Comparison of ENCODE assay signal across 29 mouse cellular contexts in genomic region chr9:74126222-74126621, GRCm38 (mm10). TPM values are rescaled to one million over a fixed set of nuclear protein-coding genes. Genes with fewer than 3 reads are reported as not detected.
DNase-seq lines count a peak whose midpoint lies in the region; ATAC-seq and TF ChIP-seq lines count a peak whose summit lies in the region.
"Had no signal": no experiment of that assay in that cellular context is flagged by ENCODE, and none has a peak within 500 bp of the region (broad histone marks: within the 10 kb centered on the region; RNA-seq: fewer than 3 reads in every experiment).

No protein-coding gene starts in this region.

- TF ChIP-seq EP300 in CH12.LX (IDR thresholded peaks at IDR 0.05; ENCODE audit: low read length) = peak; percentile 59

- no peaks in the 10 kb centered on the region for H3K79me2 ChIP-seq in CH12.LX (replicated peaks; ENCODE audit: control insufficient read depth, extremely low read depth, insufficient read depth, poor library complexity, severe bottlenecking)

- no peak overlapping the region for H3K4me3 ChIP-seq in CH12.LX (replicated peaks in 1 of 3; ENCODE audit: low read depth in 2 of 3, low read length in 2 of 3, poor library complexity in 1 of 3)
- no peak overlapping the region for H3K4me3 ChIP-seq in gastrocnemius, adult 2 months
- H3K4me3 ChIP-seq: embryonic facial prominence, embryonic 13.5 days; embryonic facial prominence, embryonic 15.5 days; erythroblast, embryonic 14.5 days; forebrain, embryonic 10.5 days; forebrain, embryonic 12.5 days had no signal

- no peak overlapping the region for H3K4me2 ChIP-seq in CH12.LX (ENCODE audit: insufficient read depth, low read depth, poor library complexity, severe bottlenecking)
- H3K4me2 ChIP-seq: embryonic facial prominence, embryonic 13.5 days; embryonic facial prominence, embryonic 15.5 days; forebrain, embryonic 12.5 days had no signal

- intact Hi-C loops in gastrocnemius, adult 2 months (cut with DNase I) = no loop called here

- TF ChIP-seq CTCF in CH12.LX (conservative IDR thresholded peaks at IDR 0.05 in 1 of 2, IDR thresholded peaks at IDR 0.05 in 1 of 2; ENCODE audit: low read depth in 2 of 2, low read length in 2 of 2) = no peak
- TF ChIP-seq CTCF in gastrocnemius, adult 2 months (IDR thresholded peaks at IDR 0.05) = no peak

- no peak for TF ChIP-seq RAD21 in CH12.LX (IDR thresholded peaks at IDR 0.05; ENCODE audit: low read depth, low read length)

- H3K9ac ChIP-seq in CH12.LX (ENCODE audit: insufficient read depth, low read depth) = no peak overlapping the region
- H3K9ac ChIP-seq: embryonic facial prominence, embryonic 13.5 days; embryonic facial prominence, embryonic 15.5 days; forebrain, embryonic 12.5 days had no signal

- in situ Hi-C loops in CH12.LX (cut with MboI; ENCODE audit: low pct_ligation_motif_present, low pct_unique_long_range_greater_than_20kb, low sequenced_read_pairs) = no loop called here

- H3K27me3 ChIP-seq in CH12.LX (replicated peaks) = no peaks in the 10 kb centered on the region
- H3K27me3 ChIP-seq: embryonic facial prominence, embryonic 13.5 days; embryonic facial prominence, embryonic 15.5 days; forebrain, embryonic 12.5 days; Patski had no signal

- no peaks in the 10 kb centered on the region for H3K36me3 ChIP-seq in CH12.LX (replicated peaks in 1 of 2; ENCODE audit: control insufficient read depth in 1 of 2, insufficient read depth in 1 of 2, low read length in 1 of 2)
- H3K36me3 ChIP-seq: embryonic facial prominence, embryonic 13.5 days; embryonic facial prominence, embryonic 15.5 days; forebrain, embryonic 10.5 days; forebrain, embryonic 12.5 days; G1E had no signal

- DNase-seq in CH12.LX (ENCODE audit: extremely low read depth) = peak; percentile 22
- DNase-seq in heart, postnatal 4 days = no peak
- no peak for DNase-seq in gastrocnemius, adult 2 months
- DNase-seq in lung, adult 18-20 months = no peak
- DNase-seq: adrenal gland, adult 2 months; adrenal gland, postnatal 10 days; adrenal gland, postnatal 25 days; B cell, adult 2 months; cerebellum, adult 11 months; cerebellum, adult 18-20 months; cerebellum, adult 8-10 months; cerebellum, adult 9-11 months; cerebellum, postnatal 14 days; cerebellum, postnatal 36 days; embryo, embryonic 11 days had no signal

- peaks cover 2 to 13% of the 10 kb centered on the region in 2 experiments; a peak in 2 of 4 replicates for H3K4me1 ChIP-seq in CH12.LX (ENCODE audit: control insufficient read depth in 1 of 2, insufficient read depth in 2 of 2)
- H3K4me1 ChIP-seq: embryonic facial prominence, embryonic 13.5 days; embryonic facial prominence, embryonic 15.5 days; forebrain, embryonic 12.5 days had no signal

- no peaks in the 10 kb centered on the region for H3K9me3 ChIP-seq in CH12.LX (replicated peaks; ENCODE audit: low read length)
- H3K9me3 ChIP-seq: embryonic facial prominence, embryonic 13.5 days; embryonic facial prominence, embryonic 15.5 days; forebrain, embryonic 10.5 days; forebrain, embryonic 12.5 days; G1E had no signal

- no peak for TF ChIP-seq POLR2A in CH12.LX (IDR thresholded peaks at IDR 0.05; ENCODE audit: low read depth, low read length)

- dilution Hi-C loops in CH12.LX (cut with MboI; ENCODE audit: extremely low pct_ligation_motif_present, extremely low pct_unique_long_range_greater_than_20kb, low sequenced_read_pairs) = no loop called here

- peak; percentile 42; the same call in 1 of the 2 replicates for ATAC-seq in common myeloid progenitor, adult 5-6 weeks (replicated peaks; ENCODE audit: low read depth, poor library complexity, severe bottlenecking)
- peak; percentile 57; the same call in 1 of the 2 replicates for ATAC-seq in megakaryocyte, adult 5-6 weeks (ENCODE audit: poor library complexity, severe bottlenecking)
- ATAC-seq: activated CD4-positive, CD25-positive, alpha-beta regulatory T cell, adult 4 months; CD4-positive, CD25-positive, alpha-beta regulatory T cell, adult 4 months; forebrain, embryonic 14.5 days; forebrain, embryonic 16.5 days; Patski had no signal

- H3K27ac ChIP-seq in CH12.LX (ENCODE audit: insufficient read depth, low read depth) = no peak overlapping the region
- H3K27ac ChIP-seq in gastrocnemius, adult 2 months = no peak overlapping the region
- H3K27ac ChIP-seq: embryonic facial prominence, embryonic 13.5 days; embryonic facial prominence, embryonic 15.5 days; forebrain, embryonic 10.5 days; forebrain, embryonic 12.5 days had no signal

TF ChIP-seq in CH12.LX, 34 proteins besides CTCF, POLR2A, EP300 and RAD21:
- no peak for TF ChIP-seq NRF1 (IDR thresholded peaks at IDR 0.05; ENCODE audit: low read depth, low read length)
- no peak for TF ChIP-seq NELFE (IDR thresholded peaks at IDR 0.05; ENCODE audit: low read depth, low read length)
- TF ChIP-seq MAX (IDR thresholded peaks at IDR 0.05; ENCODE audit: low read length) = no peak
- no peak for TF ChIP-seq HCFC1 (IDR thresholded peaks at IDR 0.05; ENCODE audit: low read depth, low read length)
- TF ChIP-seq TBP (conservative IDR thresholded peaks at IDR 0.05; ENCODE audit: low read depth, low read length) = no peak
- TF ChIP-seq IRF4 (IDR thresholded peaks at IDR 0.05; ENCODE audit: low read depth, low read length) = peak; percentile 57
- TF ChIP-seq ZNF384 (IDR thresholded peaks at IDR 0.05; ENCODE audit: low read depth, low read length) = peak; percentile 94
- TF ChIP-seq E2F4 (IDR thresholded peaks at IDR 0.05; ENCODE audit: insufficient replicate concordance, low read depth, low read length) = no peak
- TF ChIP-seq ZMIZ1 (IDR thresholded peaks at IDR 0.05; ENCODE audit: low read depth, low read length) = no peak
- no peak for TF ChIP-seq ELF1 (IDR thresholded peaks at IDR 0.05; ENCODE audit: low read depth, low read length)
- TF ChIP-seq ZC3H11A (IDR thresholded peaks at IDR 0.05; ENCODE audit: low read depth, low read length) = no peak
- no peak for TF ChIP-seq PAX5 (IDR thresholded peaks at IDR 0.05; ENCODE audit: low read length)
- TF ChIP-seq SMC3 (IDR thresholded peaks at IDR 0.05; ENCODE audit: low read depth, low read length) = no peak
- TF ChIP-seq MAFK (IDR thresholded peaks at IDR 0.05; ENCODE audit: insufficient replicate concordance, low read length) = no peak
- no peak for TF ChIP-seq USF1 (IDR thresholded peaks at IDR 0.05; ENCODE audit: low read depth, low read length)
- no peak for TF ChIP-seq KAT2A (IDR thresholded peaks at IDR 0.05; ENCODE audit: insufficient replicate concordance, low read length)

RNA-seq across cellular contexts. Expression of gene Wdr72, which starts 16.1 kb away (rescaled TPM):
- total RNA-seq in CH12.LX (2012; rRNA removed) = 0.04 TPM in 2 replicates
- total RNA-seq in CH12.LX (2014; rRNA removed) = not detected in 2 replicates
- polyA plus RNA-seq in CH12.LX (2012; ENCODE audit: insufficient read length, low read depth) = not detected in 2 replicates
- total RNA-seq in common myeloid progenitor, adult 5-6 weeks (2017) = not detected in 2 replicates
- total RNA-seq in megakaryocyte, adult 5-6 weeks (2015) = not detected in 2 replicates
- total RNA-seq in megakaryocyte, adult 5-6 weeks (2017) = not detected in 2 replicates
- 1 to 10 TPM; 1.9 to 2.1 TPM for total RNA-seq in heart, postnatal 4 days (2021)
- not detected for total RNA-seq in gastrocnemius, adult 2 months (2021)
- total RNA-seq: adrenal gland, adult 2 months; adrenal gland, postnatal 25 days had no signal
- polyA plus RNA-seq: adrenal gland, adult 2 months; CD4-positive, CD25-positive, alpha-beta regulatory T cell, adult 4 months; erythroblast, embryonic 14.5 days; frontal cortex, adult 2 months; G1E had no signal
